In the genomic region with DNA sequence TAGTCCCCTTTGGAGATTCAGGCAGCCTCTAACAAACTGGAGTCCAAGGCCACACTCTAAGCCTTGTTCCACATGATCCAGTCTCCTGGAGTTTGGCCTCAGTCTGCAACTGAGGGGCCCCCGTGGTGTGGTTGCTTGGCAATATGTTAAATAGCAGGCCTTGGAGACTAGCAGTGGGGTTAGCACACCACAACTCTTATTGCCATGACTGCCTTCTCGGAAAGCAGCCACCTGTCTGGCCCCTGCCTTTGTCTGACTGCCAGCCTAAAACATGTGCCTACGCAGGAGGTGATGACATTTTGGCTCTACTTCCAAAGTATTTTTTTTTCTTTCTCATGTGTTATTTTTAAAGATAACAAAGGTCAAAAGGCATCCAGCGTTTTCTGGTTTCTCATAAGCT, we compare ENCODE assay signal across 9 mouse cellular contexts. TPM values are rescaled to one million over a fixed set of nuclear protein-coding genes. Genes with fewer than 3 reads are reported as not detected.
DNase-seq lines count a peak whose midpoint lies in the region; ATAC-seq lines count a peak whose summit lies in the region.
"Had no signal": no experiment of that assay in that cellular context is flagged by ENCODE, and none has a peak within 500 bp of the region (broad histone marks: within the 10 kb centered on the region; RNA-seq: fewer than 3 reads in every experiment).

No protein-coding gene starts in this region.

- peak; percentile 5 for DNase-seq in lung, postnatal 10 days
- no peak for DNase-seq in lung, postnatal 36 days
- peak; percentile 73 for DNase-seq in cerebellum, adult 9-11 months
- peak; percentile 86 for DNase-seq in kidney, adult 11 months
- no peak for DNase-seq in heart, adult 8-10 months (ENCODE audit: low spot score)
- no peak for DNase-seq in c-Kit-positive CD71-positive TER-119-positive erythroid progenitor cells, embryonic 14.5 days (ENCODE audit: low spot score)

- no peak overlapping the region for H3K4me2 ChIP-seq in midbrain, embryonic 16.5 days (ENCODE audit: low read length)

- H3K36me3 ChIP-seq in midbrain, embryonic 16.5 days (ENCODE audit: control insufficient read depth, insufficient read depth, low read length), result no peaks in the 10 kb centered on the region

- H3K4me3 ChIP-seq in midbrain, embryonic 16.5 days (ENCODE audit: low read depth, low read length), result no peak overlapping the region

- H3K4me1 ChIP-seq in midbrain, embryonic 16.5 days (ENCODE audit: control insufficient read depth, insufficient read depth, low read length), result no peaks in the 10 kb centered on the region

- H3K9ac ChIP-seq in midbrain, embryonic 16.5 days (ENCODE audit: low read depth, low read length), result no peak overlapping the region

- no peak overlapping the region for H3K27ac ChIP-seq in midbrain, embryonic 16.5 days (ENCODE audit: low read length)

- H3K27me3 ChIP-seq in midbrain, embryonic 16.5 days (ENCODE audit: control insufficient read depth, insufficient read depth, low read depth, low read length), result no peaks in the 10 kb centered on the region; the same call in 1 of the 2 replicates

- ATAC-seq in midbrain, embryonic 16.5 days, result peak; percentile 67; the same call in 1 of the 2 replicates
- ATAC-seq in inflammation-experienced regulatory T-cells, adult 6 months, result no peak

- H3K9me3 ChIP-seq in midbrain, embryonic 16.5 days (replicated peaks; ENCODE audit: control insufficient read depth, low read length, poor library complexity, severe bottlenecking), result no peaks in the 10 kb centered on the region

- 35% methylated on average over 4 of the region's 4 CpGs for WGBS in midbrain, embryonic 16.5 days

RNA-seq across cellular contexts. Expression of gene Cldn2, which starts 7.5 kb away (rescaled TPM):
- 0.72 and 0.85 TPM in 2 replicates for polyA plus RNA-seq in midbrain, embryonic 16.5 days (2015; fragmentation: Nextera tagmentation; extraction: Ambion mirVana)
- polyA plus RNA-seq in inflammation-experienced regulatory T-cells, adult 6 months (2017; shearing (Covaris generic)), result not detected
- not detected for total RNA-seq in heart, adult 8-10 months (2022)
- polyA plus RNA-seq: limb, embryonic 11.5 days had no signal

RNA-seq across cellular contexts. Expression of gene Ripply1, which starts 25.9 kb away (rescaled TPM):
- 0.24 TPM in 1 of 2 replicates, not detected in the other for polyA plus RNA-seq in midbrain, embryonic 16.5 days (2015; fragmentation: Nextera tagmentation; extraction: Ambion mirVana)
- not detected for polyA plus RNA-seq in inflammation-experienced regulatory T-cells, adult 6 months (2017; shearing (Covaris generic))
- total RNA-seq in heart, adult 8-10 months (2022), result not detected
- polyA plus RNA-seq: limb, embryonic 11.5 days had no signal

Comparison
In these comparisons a context has a peak if more than half of its experiments do, and no peak if none do; other contexts are left out.
1. DNase-seq: peak in lung, postnatal 10 days (single experiment), cerebellum, adult 9-11 months (single experiment) and kidney, adult 11 months (single experiment); none in lung, postnatal 36 days (single experiment), heart, adult 8-10 months (single experiment) and c-Kit-positive CD71-positive TER-119-positive erythroid progenitor cells, embryonic 14.5 days (single experiment).